Mouse (Mus musculus) embryonic facial prominence, embryonic 13.5 days (tissue): ENCODE measurements around the gene Pcdh17. TPM values are rescaled to one million over a fixed set of nuclear protein-coding genes. Genes with fewer than 3 reads are reported as not detected.

ENCODE experiments used
- ATAC-seq: fragments of 200-750 bp; cut with Nextera tagmentation; 2 replicates; pipeline ENCODE4 v1.8.0; 2017; ENCODE audit warnings: low read depth; ENCODE audit not compliant: insufficient number of reproducible peaks, insufficient read depth, low FRiP score, low TSS enrichment
- H3K27ac ChIP-seq: fragments of 300-500 bp; sonication (generic); 2 replicates; pipeline ENCODE4 v1.5.1; 2015; ENCODE audit warnings: moderate library complexity, mild to moderate bottlenecking, inconsistent platforms
- H3K27me3 ChIP-seq: fragments of 300-500 bp; sonication (generic); 2 replicates; pipeline ENCODE4 v1.6.1; 2015; ENCODE audit warnings: mild to moderate bottlenecking, inconsistent platforms
- H3K36me3 ChIP-seq: fragments of 300-500 bp; sonication (generic); 2 replicates; pipeline ENCODE4 v1.6.1; 2015; ENCODE audit warnings: mild to moderate bottlenecking, inconsistent platforms
- H3K4me1 ChIP-seq: fragments of 300-500 bp; sonication (generic); 2 replicates; pipeline ENCODE4 v1.6.1; 2015; ENCODE audit warnings: inconsistent platforms
- H3K4me2 ChIP-seq: fragments of 300-500 bp; sonication (generic); 2 replicates; pipeline ENCODE4 v1.6.1; 2015; ENCODE audit warnings: moderate library complexity, mild to moderate bottlenecking, inconsistent platforms
- H3K4me3 ChIP-seq: fragments of 300-500 bp; sonication (generic); 2 replicates; pipeline ENCODE4 v1.5.1; 2015; ENCODE audit warnings: mild to moderate bottlenecking, inconsistent platforms
- H3K9ac ChIP-seq: fragments of 300-500 bp; sonication (generic); 2 replicates; pipeline ENCODE4 v1.6.1; 2015; ENCODE audit warnings: mild to moderate bottlenecking, inconsistent platforms
- H3K9me3 ChIP-seq: fragments of 300-500 bp; sonication (generic); 2 replicates; pipeline ENCODE4 v1.6.1; 2016; ENCODE audit warnings: inconsistent platforms
- WGBS: fragments of 180-500 bp; shearing (Covaris S2); methylation state at CpG from one replicate; pipeline ENCODE4 v1.1.7; 2015; ENCODE audit warnings: mixed read lengths; 5-methylcytosine and 5-hydroxymethylcytosine counted together
- polyA plus RNA-seq: library from polyadenylated mRNA; unstranded; fragments of >200 nt; fragmentation: Nextera tagmentation; extraction: Ambion mirVana; gene quantifications from 2 replicates; pipeline ENCODE4 v1.2.1, GENCODE M21; 2015

Pcdh17 gene
- polyA plus RNA-seq, result 7.4 and 10.3 TPM in 2 replicates

- WGBS, result under 1% methylated on average over 31 of the region's 31 CpGs
- Histone ChIP-seq H3K4me2 (peak within 1 kb of the TSS; percentile 91), H3K27me3 (peaks cover 27% of the 10 kb centered on the region), H3K27ac (peak within 1 kb of the TSS; percentile 91), H3K4me3 (peak within 1 kb of the TSS; percentile 61), H3K9ac (peak within 1 kb of the TSS; percentile 72), H3K9me3 (no peaks in the 10 kb centered on the region), H3K36me3 (no peaks in the 10 kb centered on the region), H3K4me1 (peaks cover 27% of the 10 kb centered on the region)
- ATAC-seq, result peak; percentile 93
Measured at GRCm38 (mm10) chr14:84443288-84443686, at the start of gene Pcdh17. Gene Pcdh17 (plus strand): TSS chr14:84443563.

DNA sequence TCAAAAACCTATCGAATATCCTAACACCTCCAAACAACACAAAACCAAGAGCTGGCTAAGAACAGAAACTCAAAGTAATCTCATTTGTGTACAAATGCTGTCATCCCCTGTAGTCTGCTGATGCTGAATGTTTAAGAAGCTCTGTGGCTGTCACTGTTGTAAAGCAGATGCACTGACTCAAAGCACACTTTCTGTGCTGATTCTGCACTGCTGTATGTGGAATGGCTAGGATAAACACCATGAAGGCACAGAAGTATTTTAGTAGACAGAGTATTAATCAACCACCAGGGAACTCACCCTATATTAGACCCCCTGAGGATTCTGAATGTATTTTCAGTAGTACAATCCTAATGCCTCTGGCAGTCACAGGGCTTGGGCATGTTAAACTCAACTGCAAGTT, 46.2 kb upstream of the Pcdh17 start:
- no peaks in the 10 kb centered on the region for H3K9me3 ChIP-seq
- 86% methylated on average over 1 of the region's 1 CpGs for WGBS
- no peak overlapping the region for H3K9ac ChIP-seq
- ATAC-seq, result no peak
- no peaks in the 10 kb centered on the region for H3K36me3 ChIP-seq
- no peak overlapping the region for H3K4me2 ChIP-seq
- H3K27me3 ChIP-seq, result no peaks in the 10 kb centered on the region
- H3K27ac ChIP-seq, result no peak overlapping the region
- no peak overlapping the region for H3K4me3 ChIP-seq
- H3K4me1 ChIP-seq, result no peaks in the 10 kb centered on the region

DNA sequence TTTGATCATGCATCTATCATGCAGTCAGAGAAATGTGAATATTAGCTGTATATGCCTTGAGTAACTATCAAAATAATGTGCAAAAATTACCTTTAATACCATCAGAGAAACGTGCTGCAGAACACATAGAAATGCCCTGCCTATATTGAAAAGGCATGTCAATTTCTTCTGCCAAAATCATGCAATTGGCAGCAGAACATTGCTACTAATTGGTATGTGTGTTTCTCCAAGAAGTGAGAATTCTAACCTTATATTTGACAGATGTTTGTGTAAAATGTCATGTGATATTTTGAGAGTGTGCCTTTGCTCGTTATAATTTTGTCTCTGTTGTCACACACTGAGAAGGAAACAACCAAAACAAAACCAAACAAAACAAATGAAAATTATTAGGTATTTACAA, 18.6 kb upstream of the Pcdh17 start:
- Histone ChIP-seq H3K36me3 (no peaks in the 10 kb centered on the region), H3K4me1 (no peaks in the 10 kb centered on the region), H3K9ac (no peak overlapping the region), H3K9me3 (no peaks in the 10 kb centered on the region), H3K27ac (no peak overlapping the region), H3K4me3 (no peak overlapping the region), H3K27me3 (no peaks in the 10 kb centered on the region), H3K4me2 (no peak overlapping the region)
- 60% methylated on average over 2 of the region's 2 CpGs for WGBS
- no peak for ATAC-seq

DNA sequence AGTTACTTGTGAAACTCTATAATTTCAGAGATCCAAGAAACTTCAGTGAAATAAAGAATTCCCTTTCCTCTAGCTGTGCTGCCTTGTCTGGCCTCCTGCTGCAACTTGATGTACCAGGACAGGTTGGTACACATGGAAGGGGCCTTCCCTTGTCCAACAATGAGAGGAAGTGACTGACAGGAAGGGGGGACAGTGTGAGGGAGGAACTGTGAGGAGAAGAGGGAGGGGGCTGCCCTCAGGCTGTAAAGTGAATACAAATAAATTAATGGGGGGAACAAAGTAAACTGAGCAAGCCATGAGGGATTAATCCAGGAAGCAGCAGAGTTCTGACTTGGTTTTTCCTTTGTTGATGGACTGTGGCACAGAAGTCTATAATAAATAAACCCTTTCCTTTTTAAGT, 16.7 kb upstream of the Pcdh17 start:
- H3K4me1 ChIP-seq, result no peaks in the 10 kb centered on the region
- H3K36me3 ChIP-seq, result no peaks in the 10 kb centered on the region
- no peak overlapping the region for H3K27ac ChIP-seq
- H3K9me3 ChIP-seq, result no peaks in the 10 kb centered on the region
- H3K4me3 ChIP-seq, result no peak overlapping the region
- no peak for ATAC-seq
- H3K9ac ChIP-seq, result no peak overlapping the region
- H3K4me2 ChIP-seq, result no peak overlapping the region
- H3K27me3 ChIP-seq, result no peaks in the 10 kb centered on the region

DNA sequence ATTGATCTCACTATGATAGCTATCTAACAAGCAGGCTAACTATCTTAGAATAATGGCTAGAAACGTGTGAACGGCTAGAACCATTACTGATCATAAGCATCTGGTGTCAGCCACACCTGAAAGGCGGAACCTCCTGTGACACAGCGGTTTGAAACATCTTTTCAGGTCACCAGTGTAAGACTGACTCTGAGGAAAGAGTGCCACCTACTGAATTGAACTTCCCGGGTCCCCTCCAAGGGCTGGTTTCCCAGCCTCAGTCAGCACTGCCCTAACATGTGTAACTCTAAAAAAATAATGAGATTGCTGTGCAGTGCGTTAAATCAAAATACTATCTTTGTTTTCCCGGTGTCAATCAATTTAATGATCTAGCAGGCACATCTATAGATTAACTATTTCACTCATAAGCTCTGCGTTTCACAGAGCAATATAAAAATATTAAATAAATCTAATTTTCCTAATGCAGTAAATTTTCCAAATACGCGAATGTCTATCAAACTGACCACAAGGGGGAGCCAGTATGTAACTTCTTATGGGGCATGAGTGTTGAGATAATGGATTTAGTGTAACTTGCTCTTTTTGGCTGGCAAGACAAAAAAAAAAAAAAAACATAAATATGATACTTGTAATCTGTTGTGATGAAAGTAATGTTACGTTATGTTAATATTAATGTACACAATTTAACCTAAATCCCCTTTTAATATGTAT, 5.1 kb upstream of the Pcdh17 start:
- Histone ChIP-seq H3K27ac (no peak overlapping the region), H3K27me3 (no peaks in the 10 kb centered on the region), H3K9ac (no peak overlapping the region), H3K9me3 (no peaks in the 10 kb centered on the region), H3K36me3 (no peaks in the 10 kb centered on the region), H3K4me1 (no peaks in the 10 kb centered on the region), H3K4me3 (no peak overlapping the region), H3K4me2 (no peak overlapping the region)
- 27% methylated on average over 11 of the region's 11 CpGs for WGBS
- no peak for ATAC-seq

- no peak overlapping the region for H3K4me2 ChIP-seq
- H3K4me3 ChIP-seq, result no peak overlapping the region
- H3K27me3 ChIP-seq, result peaks cover 3% of the 10 kb centered on the region
- no peak overlapping the region for H3K27ac ChIP-seq
- WGBS, result 3% methylated on average over 2 of the region's 2 CpGs
- no peaks in the 10 kb centered on the region for H3K36me3 ChIP-seq
- no peaks in the 10 kb centered on the region for H3K9me3 ChIP-seq
- peaks cover 6% of the 10 kb centered on the region; the same call in 1 of the 2 replicates for H3K4me1 ChIP-seq
- H3K9ac ChIP-seq, result no peak overlapping the region
- no peak for ATAC-seq
Measured at GRCm38 (mm10) chr14:84440903-84441302, 2.5 kb upstream of the Pcdh17 start.

GRCm38 (mm10) chr14:84442528-84443287, 655 bp upstream of the Pcdh17 start:
- H3K27me3 ChIP-seq, result peaks cover 21% of the 10 kb centered on the region
- peak; percentile 60 for ATAC-seq
- H3K27ac ChIP-seq, result peak overlapping the region; percentile 91
- under 1% methylated on average over 27 of the region's 30 CpGs for WGBS
- peaks cover 21% of the 10 kb centered on the region for H3K4me1 ChIP-seq
- peak overlapping the region; percentile 61 for H3K4me3 ChIP-seq
- H3K9ac ChIP-seq, result peak overlapping the region; percentile 72
- H3K9me3 ChIP-seq, result no peaks in the 10 kb centered on the region
- no peaks in the 10 kb centered on the region for H3K36me3 ChIP-seq
- H3K4me2 ChIP-seq, result peak overlapping the region; percentile 91

GRCm38 (mm10) chr14:84443761-84444160, 398 bp downstream of the Pcdh17 start:
- peak overlapping the region; percentile 91 for H3K4me2 ChIP-seq
- H3K4me1 ChIP-seq, result peaks cover 30% of the 10 kb centered on the region
- no peaks in the 10 kb centered on the region for H3K9me3 ChIP-seq
- H3K36me3 ChIP-seq, result no peaks in the 10 kb centered on the region
- ATAC-seq, result no peak
- peak overlapping the region; percentile 91; the same call in 1 of the 2 replicates for H3K27ac ChIP-seq
- peaks cover 31% of the 10 kb centered on the region for H3K27me3 ChIP-seq
- peak overlapping the region; percentile 61 for H3K4me3 ChIP-seq
- peak overlapping the region; percentile 72 for H3K9ac ChIP-seq
- under 1% methylated on average over 13 of the region's 13 CpGs for WGBS

- H3K4me1 ChIP-seq, result peaks cover 30% of the 10 kb centered on the region
- no peaks in the 10 kb centered on the region for H3K36me3 ChIP-seq
- H3K4me3 ChIP-seq, result peak overlapping the region; percentile 61
- H3K4me2 ChIP-seq, result peak overlapping the region; percentile 91
- WGBS, result under 1% methylated on average over 21 of the region's 21 CpGs
- H3K9ac ChIP-seq, result peak overlapping the region; percentile 72
- no peaks in the 10 kb centered on the region for H3K9me3 ChIP-seq
- H3K27ac ChIP-seq, result peak overlapping the region; percentile 45
- peaks cover 31% of the 10 kb centered on the region for H3K27me3 ChIP-seq
- ATAC-seq, result no peak
Measured at GRCm38 (mm10) chr14:84444276-84444662, 906 bp downstream of the Pcdh17 start.

DNA sequence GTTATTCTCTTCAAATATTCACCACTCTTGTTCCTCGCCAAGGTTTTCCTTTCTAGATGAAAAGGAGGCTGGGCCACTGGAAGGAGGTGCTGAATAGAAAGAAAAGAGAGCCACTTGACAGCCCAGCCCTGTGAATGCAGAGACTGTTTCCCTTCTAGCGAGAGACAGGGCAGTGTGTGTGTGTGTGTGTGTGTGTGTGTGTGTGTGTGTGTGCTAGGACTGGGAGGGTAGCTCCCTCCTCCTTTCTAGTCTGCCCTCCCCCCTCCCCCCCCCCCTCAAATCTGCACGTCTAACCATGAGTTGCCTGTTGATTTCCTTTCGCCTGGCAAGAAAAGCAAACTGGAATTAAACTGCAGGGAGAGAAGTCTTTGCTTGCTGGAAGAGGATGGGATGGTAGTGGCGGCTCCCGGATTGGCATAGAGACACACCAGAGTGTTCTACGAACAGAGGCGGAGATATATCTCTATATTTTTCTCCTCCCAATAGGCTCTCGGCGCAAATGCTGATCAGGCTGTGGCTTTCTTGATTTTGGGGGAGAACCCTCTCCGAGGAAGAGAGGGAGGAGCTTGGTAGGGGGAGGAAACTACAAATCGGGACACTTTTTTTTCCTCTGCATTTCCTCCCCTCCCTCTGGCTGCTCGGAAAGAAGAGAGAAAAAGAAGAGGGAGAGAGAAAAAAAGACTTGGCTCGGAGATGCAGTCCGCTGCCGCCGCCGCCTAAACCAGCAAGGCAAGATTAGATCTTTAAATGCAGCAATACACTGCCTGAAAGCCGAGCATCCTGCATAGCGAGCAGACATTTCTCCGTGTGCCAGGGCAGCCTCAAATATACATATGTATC, 1.5 kb downstream of the Pcdh17 start:
- Histone ChIP-seq H3K9me3 (no peaks in the 10 kb centered on the region), H3K27me3 (peaks cover 35% of the 10 kb centered on the region), H3K4me3 (peak overlapping the region; percentile 61), H3K9ac (peak overlapping the region; percentile 72), H3K4me2 (peak overlapping the region; percentile 91), H3K36me3 (no peaks in the 10 kb centered on the region), H3K27ac (peak overlapping the region; percentile 48), H3K4me1 (peaks cover 30% of the 10 kb centered on the region)
- 0% methylated on average over 21 of the region's 21 CpGs for WGBS
- no peak for ATAC-seq
